Mouse (Mus musculus): ENCODE data around the gene Myod1.

The Myod1 gene

DNA sequence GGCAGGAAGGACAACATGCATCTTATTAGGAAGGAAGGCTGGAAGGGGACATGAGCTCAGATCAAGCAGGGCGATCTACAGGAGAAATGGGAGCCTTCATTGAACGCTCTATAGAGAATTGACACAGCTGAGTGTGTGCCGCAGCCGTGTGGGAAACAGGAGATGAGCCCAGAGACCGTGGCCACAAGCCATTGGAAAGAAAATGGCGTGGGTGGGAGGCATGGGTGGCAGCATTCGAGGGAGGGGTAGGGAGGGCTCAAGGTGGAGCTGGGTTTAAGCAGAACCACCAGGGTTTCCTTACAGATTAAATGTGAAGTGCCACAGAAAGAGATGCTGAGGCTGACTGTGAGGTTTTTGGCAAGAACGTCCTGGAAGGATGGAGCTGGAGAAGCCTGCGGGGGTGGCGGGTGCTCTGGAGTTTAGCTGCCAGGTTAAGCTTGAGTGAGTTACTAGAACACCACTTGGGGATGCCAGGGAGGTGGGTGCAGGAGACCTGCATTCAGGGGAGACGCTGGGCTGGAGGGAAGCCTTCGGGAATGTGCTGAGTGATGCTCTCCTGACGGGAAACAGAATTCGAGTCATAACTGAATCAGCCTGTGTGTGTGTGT, 39.6 kb downstream of the Myod1 start:
- in situ Hi-C loops (cut with MboI), result no loop called here

DNA sequence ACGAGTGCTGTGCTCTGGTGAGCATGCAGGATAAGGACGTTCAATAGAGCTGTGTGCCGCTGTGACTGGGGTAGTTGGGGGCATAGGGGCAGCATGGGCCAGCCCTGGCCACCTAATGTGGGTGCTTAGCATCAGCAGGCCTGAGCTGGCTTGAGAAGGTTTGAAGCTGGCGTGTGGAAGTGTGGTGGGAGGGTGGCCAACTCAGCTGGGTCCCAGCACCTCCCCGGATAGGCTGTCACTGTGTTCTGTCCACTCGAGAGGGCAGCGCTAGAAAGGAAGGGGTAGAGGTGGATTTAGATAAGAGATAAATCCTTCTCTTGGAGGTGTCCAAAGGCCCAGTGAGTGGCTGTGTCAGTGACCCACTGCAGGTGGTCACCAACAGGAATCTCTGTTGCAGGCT, 41.2 kb downstream of the Myod1 start:
- in situ Hi-C loops (cut with MboI), result no loop called here

DNA sequence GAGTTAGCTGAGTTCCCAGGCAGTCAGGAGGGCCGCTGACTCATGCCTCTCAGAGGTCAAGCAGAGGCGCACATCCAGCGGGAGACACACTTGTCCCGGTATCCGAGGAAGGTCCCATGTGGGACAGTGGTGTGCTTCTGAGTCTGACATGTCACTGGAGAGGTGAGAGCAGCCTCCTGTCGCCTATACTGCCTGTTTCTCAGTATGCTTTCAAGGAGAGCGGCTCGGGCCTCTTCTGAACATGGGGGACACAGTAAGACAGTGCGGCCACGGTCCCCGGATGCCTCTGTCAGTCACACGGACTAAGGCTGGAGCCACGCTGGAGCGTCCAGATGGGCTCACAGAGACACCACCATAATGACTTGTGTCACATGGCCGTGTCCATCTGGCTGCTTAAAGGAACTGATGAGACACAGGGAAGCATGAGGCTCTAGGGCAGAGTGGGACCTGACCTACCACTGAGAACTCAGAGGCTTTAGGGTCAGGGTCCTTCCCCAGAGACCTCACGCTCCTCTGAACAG, 41.9 kb downstream of the Myod1 start:
- in situ Hi-C loops (cut with MboI), result no loop called here

DNA sequence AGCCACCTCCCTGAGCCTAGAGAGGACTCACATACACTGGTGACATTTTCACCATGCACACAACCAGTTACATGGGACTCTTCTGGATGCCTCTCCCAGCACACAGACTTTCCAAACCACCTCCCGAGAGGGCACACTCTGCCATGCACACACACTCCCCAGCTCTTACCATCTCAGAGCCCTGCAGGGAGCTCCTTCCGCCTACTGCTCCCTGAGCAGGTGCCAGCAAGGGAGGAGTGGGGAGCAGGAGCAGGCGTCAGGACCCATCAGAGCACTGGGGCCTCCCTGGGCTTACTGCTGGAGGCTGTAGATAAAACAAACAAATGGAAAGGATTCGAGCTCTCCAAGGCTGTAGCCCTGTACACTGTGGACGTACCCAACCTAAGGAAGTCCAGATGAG, 45.3 kb downstream of the Myod1 start:
- in situ Hi-C loops (cut with MboI), result no loop called here

DNA sequence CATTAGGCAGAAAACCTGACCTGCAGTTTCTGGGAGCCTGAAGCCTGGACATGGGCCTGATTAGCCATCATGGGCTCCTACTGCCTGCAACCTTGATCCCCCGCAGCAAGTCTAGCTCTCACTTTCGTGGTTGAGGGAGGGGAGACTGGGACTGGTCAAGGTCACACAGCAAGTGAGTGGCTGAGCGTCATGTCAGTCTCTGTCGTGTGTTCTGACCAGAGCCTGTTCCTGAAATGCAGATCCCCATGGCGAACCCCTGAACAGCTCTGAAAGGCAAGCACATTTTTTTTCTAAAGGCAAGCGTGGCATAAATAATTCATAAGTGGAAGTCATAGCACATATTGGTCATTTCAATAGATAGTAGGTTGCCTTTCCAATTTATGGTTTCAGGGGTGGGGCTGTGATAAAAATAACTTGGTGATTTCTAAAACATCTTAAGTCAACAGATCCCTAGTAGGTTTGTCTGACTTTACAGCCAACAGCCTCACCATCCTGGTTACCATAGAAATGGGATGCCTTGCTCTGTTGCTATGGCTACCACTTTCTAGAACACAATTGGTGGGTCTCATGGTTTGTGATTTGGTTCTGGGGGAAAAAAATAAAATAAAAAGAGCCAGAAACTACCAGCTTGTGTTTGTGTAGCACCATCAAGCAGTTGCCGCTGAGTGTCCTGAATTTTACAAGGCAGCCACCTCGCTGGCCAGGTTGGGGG, 45.9 kb downstream of the Myod1 start:
- in situ Hi-C loops (cut with MboI), result no loop called here

DNA sequence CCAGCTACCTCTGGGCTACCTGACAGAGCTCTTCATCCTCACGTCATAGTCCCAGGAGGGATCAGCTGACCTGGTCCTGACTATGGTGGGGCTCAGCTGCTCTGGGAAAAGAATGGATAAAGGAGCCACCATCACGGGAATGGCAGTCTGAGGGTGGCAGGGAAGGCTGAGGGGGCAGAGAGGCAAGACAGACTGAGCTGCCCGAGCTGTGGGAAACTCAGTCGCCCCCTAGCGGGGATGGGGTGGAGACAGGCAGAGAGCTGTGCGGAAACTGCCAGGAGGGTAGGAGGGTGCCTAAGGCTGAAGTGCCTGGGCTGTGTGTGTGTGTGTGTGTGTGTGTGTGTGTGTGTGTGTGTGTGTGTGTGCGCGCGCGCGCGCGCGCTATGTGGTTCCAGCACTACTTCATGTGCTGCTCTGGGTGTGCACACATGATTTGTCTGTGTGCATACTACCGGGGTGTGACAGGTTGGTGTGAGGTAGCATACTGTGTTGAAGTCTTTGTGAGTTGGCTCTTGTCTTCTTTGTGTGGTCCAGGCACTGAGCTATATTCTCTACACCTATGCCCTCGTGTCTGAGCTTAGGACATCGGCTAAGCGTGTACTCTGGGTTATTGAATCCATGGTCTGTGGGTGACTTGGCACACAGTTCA, 46.6 kb downstream of the Myod1 start:
- in situ Hi-C loops (cut with MboI), result no loop called here

DNA sequence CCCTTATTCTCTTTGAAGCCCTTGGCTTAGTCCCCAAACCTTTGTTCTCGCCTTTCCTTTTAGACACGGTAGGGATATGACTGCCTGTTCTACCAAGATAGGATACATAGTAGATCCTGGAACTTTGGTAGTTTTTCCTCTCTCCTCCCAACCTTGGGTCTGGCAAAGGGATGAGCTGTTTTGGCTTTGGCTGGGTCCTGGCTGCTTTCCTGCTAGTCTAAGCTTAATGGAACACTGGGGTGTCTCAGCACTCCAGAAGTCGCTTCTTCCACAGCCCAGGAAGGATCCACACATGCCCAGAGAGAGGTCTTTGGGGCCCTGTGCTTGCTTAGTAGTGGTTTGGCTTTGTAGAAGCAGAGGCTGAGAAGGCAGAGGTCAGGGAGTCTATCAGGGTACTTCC, 47.7 kb downstream of the Myod1 start:
- in situ Hi-C loops (cut with MboI), result no loop called here

DNA sequence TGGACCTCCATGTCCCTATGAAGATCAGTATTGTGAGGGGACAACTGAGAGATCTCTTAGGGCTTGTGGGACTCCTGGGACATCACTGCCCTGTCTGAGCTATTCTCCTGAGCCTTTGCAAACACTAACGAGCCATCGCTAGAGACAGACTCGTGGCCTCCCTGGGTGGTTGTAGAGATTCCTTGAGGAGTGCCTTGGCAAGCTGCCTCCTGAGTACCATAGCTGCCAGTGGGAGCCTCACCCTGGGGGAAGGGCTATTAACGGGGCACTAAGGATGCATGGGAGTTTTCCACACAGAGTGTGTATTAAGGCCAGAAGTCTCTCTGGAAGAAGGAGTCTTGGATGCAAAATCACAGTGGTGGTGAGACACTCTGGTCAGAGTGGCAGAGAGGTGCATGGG, 48.7 kb downstream of the Myod1 start:
- in situ Hi-C loops (cut with MboI), result no loop called here
